Mouse (Mus musculus) monocyte, adult 2 months (primary cell): ENCODE measurements at regions not wholly inside any gene's neighbourhood (a gene's known extent, or its start where the extent isn't known, plus 50 kb on each side); places are given as distances from the start of the nearest gene placed in this dataset.
A peak's percentile ranks its signal among the peaks of the same experiment; 100 is the strongest.

ENCODE experiments used
- DNase-seq, 2 experiments: peaks; one replicate each; pipeline ENCODE4 v3.0.0; 2022; ENCODE audit warnings: low spot score in 2 of 2, low read depth in 1 of 2

- DNase-seq = peak; percentile 30 to 47
These were observed 188.7 kb downstream of the Akap7 start for GRCm38 (mm10) chr10:25118674-25119670.

GRCm38 (mm10) chr10:25114316-25114715, 187.0 kb upstream of the Arg1 start:
- no peak for DNase-seq

DNA sequence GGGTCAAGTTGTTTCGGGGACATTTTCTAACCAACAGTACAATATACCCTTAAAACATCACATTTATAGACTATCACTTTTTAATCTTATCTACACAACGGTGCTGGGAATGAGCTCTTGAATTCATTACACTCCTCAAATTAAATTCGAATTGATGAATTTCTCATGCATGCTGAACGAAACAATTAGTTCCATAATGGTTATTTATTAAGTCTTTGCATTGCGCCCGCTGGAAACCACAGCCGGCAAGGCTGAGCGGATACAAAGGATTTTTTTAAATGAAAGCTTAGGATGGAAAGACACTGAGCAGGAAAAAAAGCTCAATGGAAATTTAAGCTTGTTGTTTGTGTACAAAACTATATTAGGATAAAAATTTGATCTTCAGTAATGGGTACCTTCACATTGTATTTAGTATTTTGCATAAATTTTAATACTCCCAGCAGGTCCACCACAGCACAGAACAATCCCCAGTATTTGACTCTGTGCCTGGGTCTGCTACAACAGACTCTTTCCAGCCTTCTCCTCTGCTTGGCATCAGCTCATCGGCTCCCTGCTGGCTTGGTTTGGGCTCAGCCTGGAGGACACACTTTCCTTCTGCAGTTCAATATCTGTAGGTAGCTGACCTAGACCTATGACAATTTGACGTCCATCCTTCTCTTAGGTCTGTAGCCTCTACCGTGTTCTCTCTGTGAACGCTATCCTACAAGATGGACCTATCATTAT, 185.3 kb upstream of the Arg1 start:
- DNase-seq = no peak

- DNase-seq = no peak
These were observed 184.5 kb upstream of the Arg1 start for GRCm38 (mm10) chr10:25111636-25112422.

GRCm38 (mm10) chr10:25111181-25111580, 183.9 kb upstream of the Arg1 start:
- DNase-seq = no peak

GRCm38 (mm10) chr10:25098070-25098469, 170.8 kb upstream of the Arg1 start:
- DNase-seq = no peak

DNA sequence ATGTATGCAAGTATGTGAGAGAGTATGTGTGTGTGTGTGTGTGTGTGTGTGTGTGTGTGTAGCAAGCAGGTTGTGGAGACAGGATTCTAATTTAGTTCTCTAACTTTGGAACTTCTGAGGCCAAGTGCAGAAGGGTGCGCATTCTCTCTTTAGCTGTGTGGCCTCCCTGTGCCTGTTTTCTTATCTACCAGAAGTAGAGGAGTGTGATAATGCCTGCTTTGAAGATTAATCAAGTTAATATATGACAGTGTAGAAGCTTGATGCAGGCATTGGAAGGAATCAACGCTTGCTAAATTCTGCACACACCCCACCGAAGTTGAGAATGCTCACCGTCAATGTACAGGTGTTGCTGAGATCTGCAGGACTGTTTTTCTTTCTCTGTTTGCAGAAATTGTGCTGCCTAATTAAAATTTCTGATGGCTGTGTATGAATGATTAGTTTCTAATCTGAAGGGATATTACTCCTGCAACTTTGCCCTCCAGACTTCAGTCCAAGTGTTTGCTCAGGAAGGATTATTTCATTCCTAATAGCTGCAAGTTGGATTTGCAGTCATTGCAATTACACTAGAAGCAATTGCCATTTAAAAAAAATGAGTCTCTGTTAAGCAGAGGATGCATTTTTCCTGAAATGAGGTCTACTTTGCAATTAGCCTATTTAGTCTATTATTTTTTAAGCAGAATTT, 162.6 kb upstream of the Arg1 start:
- DNase-seq = no peak

DNA sequence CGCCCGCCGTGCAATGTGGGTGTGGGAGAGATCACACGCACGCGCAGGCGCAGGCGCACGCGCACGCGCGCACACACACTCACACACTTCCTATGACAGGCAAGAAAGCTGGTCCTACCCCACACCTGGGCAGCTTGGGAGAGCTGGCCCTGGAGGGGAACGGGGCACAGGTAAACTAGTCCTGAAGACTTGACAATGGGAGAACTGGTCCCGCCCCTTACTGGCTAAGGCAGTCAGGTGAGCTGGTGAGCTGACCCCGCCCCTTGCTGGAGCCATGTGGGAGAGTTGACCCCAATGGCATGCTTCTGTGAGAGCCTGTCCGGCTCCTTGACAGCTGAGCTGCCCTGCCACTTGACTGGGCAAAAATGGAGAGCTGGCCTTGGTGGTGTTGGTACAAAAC, 159.5 kb upstream of the Arg1 start:
- DNase-seq = no peak

GRCm38 (mm10) chr10:25082930-25083329, 155.6 kb upstream of the Arg1 start:
- no peak for DNase-seq

GRCm38 (mm10) chr10:25072617-25073016, 145.3 kb upstream of the Arg1 start:
- DNase-seq = no peak

- no peak for DNase-seq
These were observed 141.0 kb upstream of the Arg1 start for GRCm38 (mm10) chr10:25068301-25068700.

- no peak for DNase-seq
These were observed 137.5 kb upstream of the Arg1 start for GRCm38 (mm10) chr10:25064701-25065362.

DNA sequence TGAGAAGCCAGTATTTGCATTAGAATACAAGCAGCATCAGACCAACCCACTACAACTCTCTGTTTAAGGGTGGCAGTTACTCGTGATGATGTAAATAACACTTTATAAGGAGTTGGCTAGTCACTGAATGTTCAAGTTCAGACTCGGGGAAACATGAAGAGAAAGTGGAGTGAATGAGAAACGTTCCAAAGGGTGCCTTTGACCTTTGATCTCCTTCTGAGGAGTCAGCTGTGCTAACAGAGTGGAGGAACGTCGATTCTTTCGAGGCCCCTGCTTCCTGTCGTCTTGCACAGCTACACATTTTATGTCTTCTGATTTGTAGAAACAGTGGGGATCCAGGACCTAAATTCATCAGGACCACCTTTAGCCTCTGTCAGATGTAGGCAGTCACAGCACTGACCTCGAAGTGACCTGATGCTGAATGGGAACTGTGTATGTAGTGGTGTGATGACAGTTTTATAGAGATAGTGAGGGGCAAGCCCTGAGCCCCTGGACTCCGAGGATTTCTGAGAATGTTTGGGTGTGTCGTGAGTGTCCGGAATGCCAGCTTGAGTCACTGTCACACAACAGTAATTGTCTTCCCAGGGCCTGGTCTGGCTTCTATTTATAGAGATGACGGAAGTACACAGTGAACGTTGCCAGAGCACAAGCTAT, 134.2 kb upstream of the Arg1 start:
- no peak for DNase-seq

DNA sequence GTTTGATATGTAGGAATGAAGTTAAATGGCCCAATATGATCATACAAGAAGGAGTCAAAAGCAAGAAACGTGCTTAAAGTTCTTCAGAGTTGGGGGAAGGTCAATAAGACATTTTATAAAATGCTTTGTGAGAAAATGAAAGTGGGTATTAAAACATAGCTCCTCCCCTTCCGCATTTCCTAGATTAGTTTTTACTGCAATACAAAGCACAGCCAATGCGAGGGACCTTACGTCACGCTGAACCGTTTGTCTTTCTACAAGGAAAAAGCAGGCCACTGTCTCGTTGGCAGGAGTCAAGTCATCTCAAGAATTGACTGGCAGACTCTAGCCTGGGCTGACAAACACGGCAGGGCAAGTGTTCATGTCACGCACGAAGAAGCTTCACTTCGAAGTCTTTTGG, 131.4 kb upstream of the Arg1 start:
- DNase-seq = no peak

DNA sequence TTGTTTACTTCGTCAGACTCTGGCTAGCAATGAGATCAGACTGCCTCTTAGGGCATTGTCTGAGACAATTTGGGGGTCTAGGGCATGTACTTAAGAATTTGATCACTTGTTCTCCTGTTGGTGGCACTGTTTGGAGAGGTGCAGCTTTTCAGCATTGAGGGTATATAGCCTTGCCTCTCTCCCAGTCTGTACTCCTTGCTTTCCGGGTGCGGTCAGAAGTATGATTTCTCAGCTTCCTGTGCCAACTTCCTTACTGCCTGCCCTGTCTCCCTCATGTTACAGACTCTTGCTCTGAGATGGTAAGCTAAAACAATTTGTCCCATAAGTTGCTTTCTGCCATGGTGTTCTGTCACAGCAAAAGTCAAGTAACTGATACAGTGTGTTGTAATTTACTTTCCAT, 124.7 kb upstream of the Arg1 start:
- DNase-seq = no peak

DNA sequence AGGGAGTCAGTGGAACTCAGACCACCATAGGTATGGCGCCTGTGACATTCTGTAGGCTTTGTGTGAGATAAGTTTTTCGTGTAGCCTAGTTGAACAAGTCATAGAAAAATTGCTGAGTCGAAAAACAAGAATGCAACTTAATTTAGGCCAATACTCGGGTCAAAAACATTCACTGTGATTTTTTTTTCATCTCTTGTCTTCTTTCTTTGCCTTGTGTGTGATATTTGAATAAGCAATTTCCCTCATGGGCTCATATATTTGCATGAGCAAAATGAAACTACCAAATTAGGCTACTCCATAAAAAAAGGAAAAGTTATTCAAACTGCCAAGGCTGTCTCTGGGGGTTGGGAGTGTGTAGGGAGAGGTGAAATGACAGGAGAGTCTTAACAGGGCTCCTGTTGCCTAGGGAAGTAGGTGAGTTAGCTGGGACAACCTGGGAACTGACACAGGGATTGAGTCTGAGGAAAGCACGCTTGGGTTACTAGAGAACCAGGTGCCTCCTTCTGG, 124.1 kb upstream of the Arg1 start:
- DNase-seq = no peak

DNA sequence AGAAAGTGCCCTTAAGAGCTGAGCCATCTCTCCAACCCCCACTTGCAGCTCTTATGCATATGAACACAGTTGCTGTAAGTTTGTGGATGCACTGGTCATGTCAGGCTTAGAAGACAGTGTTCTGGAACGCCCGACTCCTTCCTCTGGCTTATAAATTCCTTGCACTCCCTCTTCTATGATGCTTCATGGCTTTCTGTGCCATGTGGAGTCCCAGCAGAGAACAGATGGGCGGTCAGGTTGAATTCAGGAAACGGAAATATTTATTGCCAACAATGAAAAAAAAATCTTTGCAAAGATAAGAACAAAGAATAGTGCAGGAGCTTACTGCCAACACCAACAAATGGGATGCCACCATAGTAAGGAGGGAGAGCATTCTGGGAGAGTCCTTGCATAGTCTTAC, 113.9 kb upstream of the Arg1 start:
- no peak for DNase-seq

DNA sequence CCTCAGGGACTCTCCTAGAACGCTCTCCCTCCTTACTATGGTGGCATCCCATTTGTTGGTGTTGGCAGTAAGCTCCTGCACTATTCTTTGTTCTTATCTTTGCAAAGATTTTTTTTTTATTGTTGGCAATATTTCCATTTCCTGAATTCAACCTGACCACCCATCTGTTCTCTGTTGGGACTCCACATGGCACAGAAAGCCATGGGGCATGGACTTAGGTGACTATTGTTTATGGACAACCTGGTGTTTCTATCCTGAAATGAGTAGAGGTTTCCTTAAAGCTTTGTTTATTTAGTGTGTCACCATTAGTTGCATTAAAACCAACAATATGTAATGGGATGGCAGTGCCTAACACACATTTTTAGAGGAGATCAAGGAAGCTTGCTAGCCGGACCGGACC, 112.6 kb upstream of the Arg1 start:
- no peak for DNase-seq

DNA sequence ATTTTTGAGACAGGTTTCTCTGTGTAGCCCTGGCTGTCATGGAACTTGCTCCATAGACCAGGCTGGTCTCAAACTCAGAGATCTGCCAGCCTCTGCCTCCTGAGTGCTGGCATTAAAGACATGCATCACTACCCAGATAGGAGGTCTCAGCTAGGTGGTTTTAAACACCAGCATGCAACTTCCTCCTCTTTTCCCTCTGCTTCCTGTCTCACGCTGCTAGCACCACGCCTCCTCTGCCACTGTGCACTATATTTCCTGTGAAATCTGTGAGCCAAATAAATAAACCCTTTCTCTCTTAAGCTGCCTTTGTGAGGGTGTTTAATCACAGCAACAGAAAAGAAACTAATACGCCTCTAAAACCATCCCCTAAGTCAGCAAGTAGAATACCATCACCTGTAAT, 109.6 kb upstream of the Arg1 start:
- no peak for DNase-seq

- DNase-seq = no peak
These were observed 108.1 kb upstream of the Arg1 start for GRCm38 (mm10) chr10:25035363-25035762.
